Mouse (Mus musculus) small intestine, adult 2 months (tissue): ENCODE data around the gene Aldh9a1.

ENCODE experiments used
- CTCF ChIP-seq: fragments of 200-500 bp; IDR thresholded peaks from 2 replicates; pipeline ENCODE4 v1.5.1; 2012; ENCODE audit warnings: low read depth, mild to moderate bottlenecking, control low read depth, inconsistent platforms, low read length, moderate library complexity, mixed read lengths; ENCODE audit not compliant: insufficient replicate concordance, insufficient read length; ENCODE audit errors: extremely low read depth
- POLR2A ChIP-seq: fragments of 200-500 bp; IDR thresholded peaks from 2 replicates; pipeline ENCODE4 v1.6.1; 2012; ENCODE audit warnings: low read depth, mild to moderate bottlenecking, control low read depth, inconsistent platforms, low read length, moderate library complexity

- no peak for TF ChIP-seq CTCF
- TF ChIP-seq POLR2A, result no peak
Measured at GRCm38 (mm10) chr1:167313220-167313619, 36.6 kb upstream of the Aldh9a1 start.
